Mouse (Mus musculus) heart, embryonic 14.5 days (tissue): ENCODE measurements around the gene Trim8. TPM values are rescaled to one million over a fixed set of nuclear protein-coding genes. Genes with fewer than 3 reads are reported as not detected.

ENCODE experiments used
- ATAC-seq: fragments of 200-750 bp; cut with Nextera tagmentation; 2 replicates; pipeline ENCODE4 v1.8.0; 2017; ENCODE audit warnings: low read depth, moderate TSS enrichment; ENCODE audit not compliant: insufficient number of reproducible peaks, insufficient read depth, low FRiP score
- H3K27ac ChIP-seq, 2 experiments: fragments of 200-500 bp in 1 of 2; fragments of 300-500 bp in 1 of 2; sonication (generic) in 1 of 2; replicated peaks in 1 of 2; 2 replicates each; pipeline ENCODE4 v1.5.1; 2012 to 2014; ENCODE audit warnings: low read depth in 2 of 2, low read length in 2 of 2, control low read depth in 1 of 2, mild to moderate bottlenecking in 1 of 2, mixed read lengths in 1 of 2; ENCODE audit not compliant: control insufficient read depth in 1 of 2, insufficient read depth in 1 of 2
- H3K27me3 ChIP-seq: fragments of 300-500 bp; sonication (generic); 2 replicates; pipeline ENCODE4 v1.6.1; 2014; ENCODE audit warnings: mild to moderate bottlenecking, low read length, control low read depth; ENCODE audit not compliant: control insufficient read depth, insufficient read depth
- H3K36me3 ChIP-seq: fragments of 300-500 bp; sonication (generic); 2 replicates; pipeline ENCODE4 v1.6.1; 2014; ENCODE audit warnings: mild to moderate bottlenecking, control low read depth, low read length, mixed read lengths; ENCODE audit not compliant: control insufficient read depth, insufficient read depth
- H3K4me1 ChIP-seq, 2 experiments: fragments of 200-500 bp in 1 of 2; fragments of 300-500 bp in 1 of 2; sonication (generic) in 1 of 2; 2 replicates each; pipeline ENCODE4 v1.6.1; 2012 to 2014; ENCODE audit warnings: low read length in 2 of 2, control low read depth in 1 of 2, mixed read lengths in 1 of 2; ENCODE audit not compliant: control insufficient read depth in 2 of 2, insufficient read depth in 2 of 2
- H3K4me2 ChIP-seq: fragments of 300-500 bp; sonication (generic); 2 replicates; pipeline ENCODE4 v1.6.1; 2014; ENCODE audit warnings: mild to moderate bottlenecking, low read length
- H3K4me3 ChIP-seq, 2 experiments: fragments of 200-500 bp in 1 of 2; fragments of 300-500 bp in 1 of 2; sonication (generic) in 1 of 2; 2 replicates each; pipeline ENCODE4 v1.5.1; 2012 to 2014; ENCODE audit warnings: low read length in 2 of 2, mild to moderate bottlenecking in 2 of 2, control low read depth in 1 of 2, low read depth in 1 of 2, moderate library complexity in 1 of 2; ENCODE audit not compliant: control insufficient read depth in 1 of 2, insufficient read depth in 1 of 2
- H3K9ac ChIP-seq: fragments of 300-500 bp; sonication (generic); 2 replicates; pipeline ENCODE4 v1.6.1; 2014; ENCODE audit warnings: mild to moderate bottlenecking, low read length
- H3K9me3 ChIP-seq: fragments of 300-500 bp; sonication (generic); 2 replicates; pipeline ENCODE4 v1.6.1; 2016; ENCODE audit warnings: low read length, control low read depth; ENCODE audit not compliant: control insufficient read depth
- WGBS: fragments of 180-500 bp; shearing (Covaris S2); extraction: QIAGEN DNeasy Blood & Tissue Kit; methylation state at CpG from one replicate; pipeline ENCODE4 v1.1.7; 2014; 5-methylcytosine and 5-hydroxymethylcytosine counted together
- polyA plus RNA-seq: library from polyadenylated mRNA; unstranded; fragments of >200 nt; fragmentation: Nextera tagmentation; extraction: Ambion mirVana; gene quantifications from 2 replicates; pipeline ENCODE4 v1.2.1, GENCODE M21; 2014

Gene Trim8
- polyA plus RNA-seq, 1 experiment from 2014 or later: 23.4 TPM

GRCm38 (mm10) chr19:46542750-46543149, 41.2 kb downstream of the Trim8 start:
- ATAC-seq: no peak
- H3K27me3 ChIP-seq: no peaks in the 10 kb centered on the region
- no peak overlapping the region for H3K4me3 ChIP-seq
- no peaks in the 10 kb centered on the region for H3K4me1 ChIP-seq
- H3K27ac ChIP-seq: no peak overlapping the region
- peaks cover 42% of the 10 kb centered on the region for H3K36me3 ChIP-seq
- H3K9ac ChIP-seq: no peak overlapping the region
- H3K4me2 ChIP-seq: no peak overlapping the region
- H3K9me3 ChIP-seq: no peaks in the 10 kb centered on the region
- WGBS: 81% methylated on average over 8 of the region's 8 CpGs

GRCm38 (mm10) chr19:46547565-46547964, 46.1 kb downstream of the Trim8 start:
- H3K4me2 ChIP-seq: no peak overlapping the region
- 0 out of 4 replicates have a peak overlapping the region, but pooled peaks of 1 of the 2 experiments have one; percentile 24 for H3K27ac ChIP-seq
- WGBS: 63% methylated on average over 6 of the region's 6 CpGs
- H3K9me3 ChIP-seq: no peaks in the 10 kb centered on the region
- H3K36me3 ChIP-seq: peaks cover 42% of the 10 kb centered on the region
- H3K27me3 ChIP-seq: no peaks in the 10 kb centered on the region
- no peak overlapping the region for H3K9ac ChIP-seq
- ATAC-seq: no peak
- no peak overlapping the region for H3K4me3 ChIP-seq
- no peaks in the 10 kb centered on the region for H3K4me1 ChIP-seq

- H3K36me3 ChIP-seq: peaks cover 36% of the 10 kb centered on the region
- no peak overlapping the region for H3K4me3 ChIP-seq
- 0 out of 4 replicates have a peak overlapping the region, but pooled peaks of 1 of the 2 experiments have one; percentile 19 for H3K27ac ChIP-seq
- H3K4me2 ChIP-seq: no peak overlapping the region
- no peak for ATAC-seq
- H3K27me3 ChIP-seq: no peaks in the 10 kb centered on the region
- H3K9me3 ChIP-seq: no peaks in the 10 kb centered on the region
- no peaks in the 10 kb centered on the region for H3K4me1 ChIP-seq
- H3K9ac ChIP-seq: no peak overlapping the region
- 84% methylated on average over 10 of the region's 10 CpGs for WGBS
Observed at GRCm38 (mm10) chr19:46548110-46548509, 46.6 kb downstream of the Trim8 start.

GRCm38 (mm10) chr19:46550385-46550784, 48.9 kb downstream of the Trim8 start:
- no peak overlapping the region for H3K27ac ChIP-seq

GRCm38 (mm10) chr19:46552496-46552895, 51.0 kb downstream of the Trim8 start:
- Histone ChIP-seq H3K4me3 (no peak overlapping the region), H3K27ac (no peak overlapping the region), H3K9ac (no peak overlapping the region), H3K36me3 (peaks cover 61% of the 10 kb centered on the region), H3K27me3 (no peaks in the 10 kb centered on the region), H3K4me1 (peaks cover 5 to 6% of the 10 kb centered on the region in 2 experiments; a peak in 2 of 4 replicates), H3K9me3 (no peaks in the 10 kb centered on the region), H3K4me2 (no peak overlapping the region)
- no peak for ATAC-seq
- WGBS: 75% methylated on average over 3 of the region's 4 CpGs

More at GRCm38 (mm10) chr19:46550385-46550784, 48.9 kb downstream of the Trim8 start:
- WGBS: 84% methylated on average over 4 of the region's 4 CpGs
- Histone ChIP-seq H3K27me3 (no peaks in the 10 kb centered on the region), H3K4me3 (no peak overlapping the region), H3K9me3 (no peaks in the 10 kb centered on the region), H3K4me1 (peaks cover 5 to 6% of the 10 kb centered on the region in 2 experiments; a peak in 2 of 4 replicates), H3K36me3 (peaks cover 41% of the 10 kb centered on the region), H3K4me2 (no peak overlapping the region), H3K9ac (no peak overlapping the region)
- ATAC-seq: no peak

GRCm38 (mm10) chr19:46553541-46553955, 52.0 kb downstream of the Trim8 start:
- Histone ChIP-seq H3K9me3 (no peaks in the 10 kb centered on the region), H3K4me3 (no peak overlapping the region), H3K36me3 (peaks cover 63% of the 10 kb centered on the region), H3K9ac (no peak overlapping the region), H3K4me1 (peaks cover 5 to 6% of the 10 kb centered on the region in 2 experiments; a peak in 2 of 4 replicates), H3K4me2 (no peak overlapping the region), H3K27me3 (no peaks in the 10 kb centered on the region), H3K27ac (no peak overlapping the region)
- no peak for ATAC-seq
- 26% methylated on average over 11 of the region's 11 CpGs for WGBS

GRCm38 (mm10) chr19:46558009-46558408, 56.5 kb downstream of the Trim8 start:
- Histone ChIP-seq H3K4me2 (no peak overlapping the region), H3K27ac (no peak overlapping the region), H3K9ac (no peak overlapping the region), H3K27me3 (no peaks in the 10 kb centered on the region), H3K4me1 (peaks cover 10 to 15% of the 10 kb centered on the region in 2 experiments), H3K4me3 (no peak overlapping the region), H3K9me3 (no peaks in the 10 kb centered on the region), H3K36me3 (peaks cover 38% of the 10 kb centered on the region)
- no peak for ATAC-seq
- 76% methylated on average over 8 of the region's 8 CpGs for WGBS

GRCm38 (mm10) chr19:46558631-46559030, 57.1 kb downstream of the Trim8 start:
- H3K36me3 ChIP-seq: peaks cover 38% of the 10 kb centered on the region
- H3K4me1 ChIP-seq: peaks cover 10 to 18% of the 10 kb centered on the region in 2 experiments
- ATAC-seq: no peak
- WGBS: 77% methylated on average over 12 of the region's 12 CpGs
- H3K4me2 ChIP-seq: no peak overlapping the region
- H3K4me3 ChIP-seq: no peak overlapping the region
- H3K9me3 ChIP-seq: no peaks in the 10 kb centered on the region
- H3K27me3 ChIP-seq: no peaks in the 10 kb centered on the region
- no peak overlapping the region for H3K9ac ChIP-seq
- H3K27ac ChIP-seq: no peak overlapping the region
